Mouse (Mus musculus): ENCODE results near the gene Atn1. TPM values are rescaled to one million over a fixed set of nuclear protein-coding genes. Genes with fewer than 3 reads are reported as not detected.
A peak's percentile ranks its signal among the peaks of the same experiment; 100 is the strongest.

Atn1 gene
- polyA plus RNA-seq, 1 experiment from 2014 or later, result 18.5 TPM

DNA sequence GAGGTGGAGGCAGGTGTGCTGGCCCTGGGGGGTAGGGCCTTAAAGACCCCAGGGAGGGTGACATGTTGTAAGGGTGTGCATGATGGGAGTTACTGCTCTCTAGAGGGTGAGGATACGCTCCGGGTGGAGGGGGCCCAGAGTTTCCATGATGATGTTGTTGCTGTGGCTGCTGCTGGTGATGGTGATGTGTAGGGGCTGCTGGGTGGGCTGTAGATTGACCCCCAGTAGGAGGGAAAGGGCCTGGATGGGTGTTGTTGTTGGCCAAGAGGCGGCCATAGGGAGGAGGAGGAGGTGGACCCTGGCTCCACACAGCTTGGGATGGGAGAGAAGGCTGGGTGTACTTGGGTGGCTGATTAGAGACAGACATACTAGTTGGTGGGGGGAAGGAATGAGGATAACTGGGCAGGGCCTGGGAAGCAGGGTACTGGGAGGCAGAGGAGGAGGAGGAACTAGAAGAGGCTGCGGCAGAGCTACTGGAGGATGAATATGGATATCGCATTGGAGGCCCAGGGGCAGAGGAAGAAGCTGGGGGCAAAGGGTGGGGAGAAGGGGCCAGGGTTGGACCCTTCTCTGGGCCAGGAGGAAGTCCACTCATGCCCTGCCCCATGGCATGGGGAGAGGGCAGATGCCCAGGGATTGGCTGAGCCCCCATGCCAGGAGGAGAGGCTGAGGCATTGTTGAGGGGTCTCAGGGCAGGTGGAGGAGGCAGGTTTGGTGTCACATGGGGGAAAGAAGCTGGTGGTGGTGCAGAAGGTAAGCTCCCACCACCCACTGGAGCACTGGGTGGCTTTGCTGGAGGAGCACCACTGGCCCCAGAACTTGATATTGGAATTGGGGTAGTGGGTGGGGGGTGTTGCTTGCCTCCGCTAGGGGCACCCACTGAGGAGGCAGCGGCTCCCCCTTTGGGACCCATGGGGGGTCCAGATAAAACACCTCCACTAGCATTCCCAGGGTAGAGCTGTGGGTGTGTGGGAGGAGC is 9.4 kb downstream of the Atn1 start:
- Histone ChIP-seq H3K4me2 (replicated peaks; ENCODE audit: low read depth, low read length) (peak overlapping the region; percentile 87; the same call in 1 of the 2 replicates), H3K9ac (replicated peaks; ENCODE audit: low read depth, low read length) (no peak overlapping the region), H3K27me3 (ENCODE audit: control insufficient read depth, insufficient read depth, low read length) (no peaks in the 10 kb centered on the region), H3K27ac (ENCODE audit: low read length) (no peak overlapping the region), H3K4me1 (ENCODE audit: control insufficient read depth, insufficient read depth, low read length) (peaks cover 10% of the 10 kb centered on the region), H3K36me3 (ENCODE audit: control insufficient read depth, insufficient read depth, low read length) (peaks cover 59% of the 10 kb centered on the region), H3K9me3 (ENCODE audit: control insufficient read depth, low read depth, low read length) (no peaks in the 10 kb centered on the region), H3K4me3 (ENCODE audit: low read depth, low read length) (no peak overlapping the region)
- 84% methylated on average over 7 of the region's 7 CpGs for WGBS
- ATAC-seq (ENCODE audit: insufficient number of reproducible peaks, insufficient read depth, low FRiP score, low read depth), result no peak

DNA sequence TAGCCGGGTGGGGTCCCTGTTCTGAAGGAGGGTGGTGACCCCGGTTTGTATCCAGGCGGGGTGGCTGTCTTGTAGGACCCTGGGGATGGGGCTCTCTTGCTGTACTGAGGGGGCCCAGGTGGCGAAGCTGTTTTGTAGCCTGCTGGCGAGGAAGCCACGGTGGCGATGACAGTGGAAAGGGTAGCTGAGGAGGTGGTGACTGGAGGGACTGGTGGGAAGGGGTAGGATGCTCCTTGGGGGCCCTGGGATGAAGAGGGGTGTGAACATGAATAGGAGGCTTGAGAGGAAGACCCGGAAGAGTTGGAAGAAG is 10.1 kb downstream of the Atn1 start:
- H3K27ac ChIP-seq (ENCODE audit: low read length), result peak overlapping the region; percentile 85
- peak overlapping the region; percentile 77 for H3K9ac ChIP-seq (replicated peaks; ENCODE audit: low read depth, low read length)
- ATAC-seq (ENCODE audit: insufficient number of reproducible peaks, insufficient read depth, low FRiP score, low read depth), result no peak; the same call in 1 of the 2 replicates
- peak overlapping the region; percentile 87 for H3K4me2 ChIP-seq (replicated peaks; ENCODE audit: low read depth, low read length)
- peaks cover 10% of the 10 kb centered on the region for H3K4me1 ChIP-seq (ENCODE audit: control insufficient read depth, insufficient read depth, low read length)
- WGBS, result 16% methylated on average over 8 of the region's 8 CpGs
- peaks cover 59% of the 10 kb centered on the region for H3K36me3 ChIP-seq (ENCODE audit: control insufficient read depth, insufficient read depth, low read length)
- H3K4me3 ChIP-seq (ENCODE audit: low read depth, low read length), result peak overlapping the region; percentile 37
- no peaks in the 10 kb centered on the region for H3K9me3 ChIP-seq (ENCODE audit: control insufficient read depth, low read depth, low read length)
- H3K27me3 ChIP-seq (ENCODE audit: control insufficient read depth, insufficient read depth, low read length), result no peaks in the 10 kb centered on the region

DNA sequence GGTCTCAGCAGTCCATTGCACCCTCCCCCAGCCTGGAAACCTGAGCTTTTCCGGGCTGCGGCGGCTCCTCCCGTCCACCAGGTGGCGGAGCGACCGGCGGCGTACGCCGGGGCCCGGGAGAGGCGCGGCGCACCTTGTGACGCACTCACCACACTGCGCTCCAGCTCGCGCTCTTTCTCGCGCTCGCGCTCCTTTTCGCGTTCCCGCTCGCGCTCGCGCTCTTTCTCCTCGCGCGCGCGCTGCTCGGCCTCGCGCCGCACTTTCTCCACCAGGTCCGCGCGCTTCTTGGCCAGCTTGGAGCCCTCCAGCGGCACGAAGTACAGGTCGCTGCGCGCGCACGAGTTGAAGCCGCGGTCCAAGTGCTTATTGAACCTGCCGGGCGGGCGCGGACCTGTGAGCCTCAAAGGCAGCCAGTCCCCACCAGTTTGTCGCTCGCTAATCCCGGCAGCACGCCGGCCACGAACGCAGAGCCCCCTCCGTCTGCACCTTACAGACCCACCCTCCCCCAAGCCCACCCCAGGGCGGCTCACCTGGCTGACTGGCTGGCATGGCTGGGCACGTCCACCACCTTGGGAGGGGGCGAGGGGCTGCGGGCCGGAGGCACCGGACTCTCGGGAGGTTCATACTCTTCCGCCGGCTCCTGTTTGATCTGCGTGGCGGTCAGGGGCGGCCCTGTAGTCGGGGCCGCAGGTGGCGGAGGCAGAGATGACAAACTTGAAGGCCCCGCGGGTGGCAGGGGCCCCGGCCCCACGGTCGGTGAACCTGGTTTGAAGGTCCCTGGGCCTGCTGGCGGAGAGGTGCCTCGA is 10.6 kb downstream of the Atn1 start:
- peak overlapping the region; percentile 85 for H3K27ac ChIP-seq (ENCODE audit: low read length)
- H3K9me3 ChIP-seq (ENCODE audit: control insufficient read depth, low read depth, low read length), result no peaks in the 10 kb centered on the region
- WGBS, result under 1% methylated on average over 84 of the region's 85 CpGs
- H3K4me2 ChIP-seq (replicated peaks; ENCODE audit: low read depth, low read length), result peak overlapping the region; percentile 87
- H3K27me3 ChIP-seq (ENCODE audit: control insufficient read depth, insufficient read depth, low read length), result no peaks in the 10 kb centered on the region
- ATAC-seq (ENCODE audit: insufficient number of reproducible peaks, insufficient read depth, low FRiP score, low read depth), result peak; percentile 82
- H3K9ac ChIP-seq (replicated peaks; ENCODE audit: low read depth, low read length), result peak overlapping the region; percentile 77
- peak overlapping the region; percentile 37 for H3K4me3 ChIP-seq (ENCODE audit: low read depth, low read length)
- H3K4me1 ChIP-seq (ENCODE audit: control insufficient read depth, insufficient read depth, low read length), result peaks cover 10% of the 10 kb centered on the region
- peaks cover 59% of the 10 kb centered on the region for H3K36me3 ChIP-seq (ENCODE audit: control insufficient read depth, insufficient read depth, low read length)

DNA sequence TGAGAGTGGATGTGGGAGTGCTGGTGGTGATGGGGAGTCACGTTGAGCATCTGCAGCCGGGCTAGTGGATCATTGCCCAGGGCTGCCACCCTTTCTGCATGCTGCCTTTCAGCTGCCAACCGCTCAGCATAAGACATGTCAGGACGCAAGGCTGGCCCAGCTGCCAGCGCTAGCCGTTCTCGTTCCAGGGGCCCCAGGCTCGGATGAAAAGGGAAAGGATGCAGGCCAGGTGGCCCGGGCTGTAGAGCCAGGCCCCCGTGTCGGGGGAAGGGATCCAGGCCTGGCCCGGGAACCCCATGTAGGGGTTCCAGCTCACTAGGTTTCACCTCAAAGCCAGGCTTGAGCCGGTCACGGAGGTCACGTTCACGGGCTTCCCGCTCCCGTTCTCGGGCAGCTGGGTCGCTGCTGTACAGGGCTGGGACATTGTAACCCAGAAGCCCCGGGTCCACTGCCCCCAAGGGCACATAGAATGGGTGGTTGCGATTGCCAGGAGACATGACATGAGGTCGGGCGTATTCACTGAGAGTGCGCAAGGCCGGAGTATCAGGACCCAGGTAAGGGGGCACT is 11.5 kb downstream of the Atn1 start:
- H3K4me2 ChIP-seq (replicated peaks; ENCODE audit: low read depth, low read length), result peak overlapping the region; percentile 35
- H3K9me3 ChIP-seq (ENCODE audit: control insufficient read depth, low read depth, low read length), result no peaks in the 10 kb centered on the region
- H3K4me1 ChIP-seq (ENCODE audit: control insufficient read depth, insufficient read depth, low read length), result peaks cover 10% of the 10 kb centered on the region
- no peak for ATAC-seq (ENCODE audit: insufficient number of reproducible peaks, insufficient read depth, low FRiP score, low read depth)
- no peaks in the 10 kb centered on the region for H3K27me3 ChIP-seq (ENCODE audit: control insufficient read depth, insufficient read depth, low read length)
- H3K4me3 ChIP-seq (ENCODE audit: low read depth, low read length), result peak overlapping the region; percentile 37; the same call in 1 of the 2 replicates
- 68% methylated on average over 26 of the region's 26 CpGs for WGBS
- H3K27ac ChIP-seq (ENCODE audit: low read length), result peak overlapping the region; percentile 61; the same call in 1 of the 2 replicates
- peak overlapping the region; percentile 14; the same call in 1 of the 2 replicates for H3K9ac ChIP-seq (replicated peaks; ENCODE audit: low read depth, low read length)
- H3K36me3 ChIP-seq (ENCODE audit: control insufficient read depth, insufficient read depth, low read length), result peaks cover 57% of the 10 kb centered on the region

DNA sequence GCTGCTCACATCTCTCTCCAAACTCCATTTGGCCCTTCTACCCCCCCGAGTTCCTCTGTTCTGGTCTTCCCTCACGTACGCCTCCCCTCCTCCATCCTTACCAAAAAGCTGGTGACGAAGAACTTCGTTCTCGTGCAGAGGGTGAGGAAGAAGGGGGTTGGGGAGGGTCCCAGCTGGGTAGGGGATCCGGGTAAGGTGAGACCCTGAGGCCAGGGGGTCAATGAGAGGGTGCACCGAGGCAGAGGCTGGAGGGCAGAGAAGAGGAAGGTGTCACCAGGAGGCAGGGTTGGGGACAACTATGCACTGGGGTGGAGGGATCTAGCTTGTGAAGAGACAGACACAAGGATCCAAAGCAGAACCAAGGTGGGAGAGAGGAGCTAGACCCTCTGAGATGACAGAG is 12.7 kb downstream of the Atn1 start:
- H3K4me1 ChIP-seq (ENCODE audit: control insufficient read depth, insufficient read depth, low read length), result peaks cover 22% of the 10 kb centered on the region
- 87% methylated on average over 8 of the region's 8 CpGs for WGBS
- H3K9ac ChIP-seq (replicated peaks; ENCODE audit: low read depth, low read length), result no peak overlapping the region
- H3K36me3 ChIP-seq (ENCODE audit: control insufficient read depth, insufficient read depth, low read length), result peaks cover 46% of the 10 kb centered on the region
- H3K9me3 ChIP-seq (ENCODE audit: control insufficient read depth, low read depth, low read length), result no peaks in the 10 kb centered on the region
- no peak overlapping the region for H3K4me2 ChIP-seq (replicated peaks; ENCODE audit: low read depth, low read length)
- H3K4me3 ChIP-seq (ENCODE audit: low read depth, low read length), result no peak overlapping the region
- no peaks in the 10 kb centered on the region for H3K27me3 ChIP-seq (ENCODE audit: control insufficient read depth, insufficient read depth, low read length)
- no peak overlapping the region for H3K27ac ChIP-seq (ENCODE audit: low read length)
- no peak for ATAC-seq (ENCODE audit: insufficient number of reproducible peaks, insufficient read depth, low FRiP score, low read depth)

DNA sequence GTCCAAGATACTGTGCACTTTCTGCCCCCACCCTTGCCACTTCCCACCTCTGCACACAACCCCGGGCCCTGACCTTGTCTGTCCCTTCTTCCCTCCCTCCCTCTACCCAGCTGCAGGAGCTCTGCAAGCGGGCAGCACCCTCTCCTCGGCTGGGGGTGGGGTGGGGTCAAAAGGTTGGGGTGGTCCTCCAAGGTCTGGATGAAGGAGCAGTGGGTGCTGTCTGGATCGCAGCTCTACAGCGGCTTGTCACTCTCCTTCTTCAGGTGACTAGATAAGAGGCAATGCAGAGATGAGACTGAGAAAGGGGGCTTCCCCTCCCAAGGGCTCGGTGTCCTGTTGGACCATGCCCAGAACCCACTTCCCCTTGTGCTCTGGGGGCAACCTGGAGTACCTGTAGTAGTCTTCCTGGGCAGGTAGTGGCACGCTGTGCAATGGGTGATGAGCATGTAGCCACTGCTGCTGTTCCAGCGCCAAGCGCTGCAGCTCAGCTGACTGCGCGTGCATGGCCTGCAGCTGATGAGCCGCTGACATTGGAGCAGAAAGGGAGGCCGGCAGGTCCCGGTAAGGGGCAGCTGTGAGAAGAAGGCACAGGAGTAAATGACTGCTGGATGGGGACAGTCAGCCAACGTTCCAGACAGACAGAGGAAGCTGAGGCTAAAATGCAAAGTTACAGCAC is 13.3 kb downstream of the Atn1 start:
- no peak overlapping the region for H3K4me3 ChIP-seq (ENCODE audit: low read depth, low read length)
- 87% methylated on average over 15 of the region's 15 CpGs for WGBS
- H3K36me3 ChIP-seq (ENCODE audit: control insufficient read depth, insufficient read depth, low read length), result peaks cover 40% of the 10 kb centered on the region
- no peak overlapping the region for H3K27ac ChIP-seq (ENCODE audit: low read length)
- peaks cover 23% of the 10 kb centered on the region for H3K4me1 ChIP-seq (ENCODE audit: control insufficient read depth, insufficient read depth, low read length)
- no peaks in the 10 kb centered on the region for H3K9me3 ChIP-seq (ENCODE audit: control insufficient read depth, low read depth, low read length)
- no peaks in the 10 kb centered on the region for H3K27me3 ChIP-seq (ENCODE audit: control insufficient read depth, insufficient read depth, low read length)
- no peak overlapping the region for H3K4me2 ChIP-seq (replicated peaks; ENCODE audit: low read depth, low read length)
- no peak overlapping the region for H3K9ac ChIP-seq (replicated peaks; ENCODE audit: low read depth, low read length)
- no peak for ATAC-seq (ENCODE audit: insufficient number of reproducible peaks, insufficient read depth, low FRiP score, low read depth)

DNA sequence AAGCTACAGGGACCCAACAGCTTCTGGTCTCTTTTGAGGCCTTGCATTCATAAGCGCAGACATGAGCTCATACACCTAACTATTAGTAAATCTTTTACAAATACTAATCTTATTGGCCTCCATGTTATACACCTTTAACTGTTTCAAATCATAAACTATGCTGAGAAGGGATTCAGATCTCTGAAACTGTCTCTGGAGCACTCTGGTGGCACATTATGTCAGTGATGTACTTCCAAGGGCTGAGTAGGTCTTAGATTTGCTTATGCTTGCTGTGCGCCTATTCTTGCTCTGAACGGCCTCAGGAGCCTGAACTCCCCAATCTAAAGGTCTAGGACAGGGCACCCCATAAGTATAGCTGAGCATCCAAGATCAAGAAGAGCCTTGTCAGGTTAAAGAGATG is 14.5 kb downstream of the Atn1 start:
- peak overlapping the region; percentile 41 for H3K4me3 ChIP-seq (ENCODE audit: low read depth, low read length)
- peak overlapping the region; percentile 54 for H3K4me2 ChIP-seq (replicated peaks; ENCODE audit: low read depth, low read length)
- no peaks in the 10 kb centered on the region for H3K9me3 ChIP-seq (ENCODE audit: control insufficient read depth, low read depth, low read length)
- peaks cover 23% of the 10 kb centered on the region for H3K4me1 ChIP-seq (ENCODE audit: control insufficient read depth, insufficient read depth, low read length)
- peak overlapping the region; percentile 96 for H3K27ac ChIP-seq (ENCODE audit: low read length)
- H3K9ac ChIP-seq (replicated peaks; ENCODE audit: low read depth, low read length), result no peak overlapping the region; the same call in 1 of the 2 replicates
- no peak for ATAC-seq (ENCODE audit: insufficient number of reproducible peaks, insufficient read depth, low FRiP score, low read depth)
- peaks cover 31% of the 10 kb centered on the region for H3K36me3 ChIP-seq (ENCODE audit: control insufficient read depth, insufficient read depth, low read length)
- 69% methylated on average over 3 of the region's 3 CpGs for whole genome bisulfite sequencing
- H3K27me3 ChIP-seq (ENCODE audit: control insufficient read depth, insufficient read depth, low read length), result no peaks in the 10 kb centered on the region
